Mouse (Mus musculus) T-cell, adult 66 days (primary cell): ENCODE data around the gene Ankrd33. TPM values are rescaled to one million over a fixed set of nuclear protein-coding genes. Genes with fewer than 3 reads are reported as not detected.

ENCODE experiments used
- total RNA-seq, 2 experiments: library from RNA; stranded (reverse); gene quantifications; 3 replicates in 1 of 2; 4 replicates in 1 of 2; pipeline ENCODE4 v1.2.4; 2023

The Ankrd33 gene
- total RNA-seq: not detected

GRCm38 (mm10) chr15:101115511-101116110 lies at the start of gene Ankrd33:
TSS of gene Ankrd33 (plus strand) at chr15:101115755.

GRCm38 (mm10) chr15:101077813-101078730 lies 37.5 kb upstream of the Ankrd33 start, which contains the start of gene Fignl2:
TSS of gene Fignl2 (minus strand) at chr15:101078567.

GRCm38 (mm10) chr15:101128181-101129089 lies 12.9 kb downstream of the Ankrd33 start, which contains the start of gene Acvrl1:
TSS of gene Acvrl1 (plus strand) at chr15:101128522.

Other genes with a start within 250 kb of the Ankrd33 start
- gene Scn8a, start 245.9 kb upstream of the Ankrd33 start, total RNA-seq: under 1 TPM in 1 of 2 experiments, not detected in 1; 0.12 TPM
- not detected for gene Gm47841, start 68.4 kb upstream of the Ankrd33 start, total RNA-seq
- not detected for gene Fignl2, start 37.2 kb upstream of the Ankrd33 start, total RNA-seq
- 10 to 100 TPM; 14.5 to 18.4 TPM for gene Acvrl1, start 12.8 kb downstream of the Ankrd33 start, total RNA-seq
- 10 to 100 TPM; 35.1 TPM for gene Acvr1b, start 58.3 kb downstream of the Ankrd33 start, total RNA-seq
- 1 to 10 TPM; 5.5 to 5.7 TPM for gene Grasp, start 108.4 kb downstream of the Ankrd33 start, total RNA-seq
- 10 to 100 TPM; 69.2 to 71.1 TPM for gene Nr4a1, start 138.5 kb downstream of the Ankrd33 start, total RNA-seq
- 10 to 100 TPM; 54.3 to 69.0 TPM for gene Atg101, start 168.5 kb downstream of the Ankrd33 start, total RNA-seq
- gene 6030408B16Rik, start 177.5 kb downstream of the Ankrd33 start, total RNA-seq: 1 to 10 TPM in 1 of 2 experiments, under 1 TPM in 1; 0.50 to 1.1 TPM